Mouse (Mus musculus) thymus, postnatal 0 days (tissue): ENCODE measurements around the gene Trpm5. TPM values are rescaled to one million over a fixed set of nuclear protein-coding genes. Genes with fewer than 3 reads are reported as not detected.
A peak's percentile ranks its signal among the peaks of the same experiment; 100 is the strongest.

Experiments
- DNase-seq: peaks from one replicate; pipeline ENCODE4 v3.0.0-alpha.2; 2015; ENCODE audit warnings: low spot score
- polyA plus RNA-seq: library from polyadenylated mRNA; unstranded; fragments of >200 nt; fragmentation: Nextera tagmentation; extraction: Ambion mirVana; gene quantifications from 2 replicates; pipeline ENCODE4 v1.2.1, GENCODE M21; 2015

Trpm5 gene
- 0.98 and 1.5 TPM in 2 replicates for polyA plus RNA-seq

DNA sequence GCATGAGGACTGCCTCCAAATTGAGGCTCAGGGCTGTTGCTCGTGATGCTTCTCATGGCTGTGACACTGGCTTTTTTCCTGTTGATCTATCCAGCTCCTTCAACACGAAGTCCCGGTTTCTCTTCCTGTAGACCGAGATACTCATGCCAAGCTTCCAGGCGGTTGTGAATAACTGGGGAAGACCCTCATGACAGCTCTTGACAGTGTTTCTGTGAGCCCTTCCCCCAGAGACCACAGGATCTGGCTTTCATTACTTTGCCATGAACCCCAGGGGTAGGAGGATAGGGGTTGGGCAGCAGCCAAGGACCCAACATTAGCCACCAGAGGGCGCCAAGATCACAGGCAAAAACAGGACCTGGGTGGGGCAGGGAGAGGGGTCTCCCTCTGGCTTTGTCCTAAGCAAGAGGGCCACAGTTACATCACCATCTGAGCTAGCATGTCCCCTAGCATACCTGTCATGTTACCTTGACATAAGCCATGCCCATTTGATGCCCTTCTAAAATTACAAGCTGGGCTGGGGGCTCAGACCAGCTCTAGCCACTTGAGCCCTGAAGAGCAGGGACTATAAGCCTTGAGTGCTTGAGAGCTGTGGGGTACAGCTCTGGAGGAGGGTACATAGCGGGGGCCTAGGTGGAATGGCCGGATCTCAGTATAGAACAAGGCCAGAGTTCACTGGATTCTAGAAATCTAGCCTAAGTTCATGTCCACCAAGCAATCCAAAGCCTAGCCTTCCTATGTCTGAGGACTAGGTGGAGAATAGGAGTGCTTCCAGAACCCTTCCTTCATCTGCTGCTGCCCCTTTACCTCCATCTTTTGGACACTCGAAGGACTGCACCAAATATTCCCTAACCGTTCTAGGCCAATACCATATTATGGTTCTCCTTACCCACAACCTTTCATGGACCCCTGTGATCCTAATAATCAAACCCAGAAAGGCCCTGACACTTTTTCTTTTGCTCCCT lies at the start of gene Trpm5:
Gene Trpm5 (minus strand): TSS at position 51 of the 962 bp plus-strand sequence.
- peak; percentile 60 for DNase-seq

DNA sequence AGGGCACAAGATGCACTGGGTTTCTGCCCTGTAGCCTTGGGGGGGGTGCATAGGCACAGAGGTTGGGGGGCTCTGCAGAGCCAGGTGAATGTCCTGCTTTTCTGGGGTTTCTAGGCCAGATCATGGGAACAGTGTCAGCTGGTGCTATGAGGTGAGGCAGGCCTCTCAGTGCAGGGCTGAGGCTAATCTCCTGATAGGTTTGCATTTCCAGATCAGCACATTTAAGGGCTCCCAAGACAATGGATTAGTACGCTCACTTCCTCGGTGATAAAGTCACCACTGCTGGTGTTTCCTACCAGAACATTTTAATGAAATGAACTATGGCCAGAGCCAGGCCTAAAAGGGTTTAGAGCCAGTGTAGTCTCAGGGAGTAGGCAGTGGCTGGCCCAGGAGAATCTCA lies 48.2 kb upstream of the Trpm5 start:
- no peak for DNase-seq

DNA sequence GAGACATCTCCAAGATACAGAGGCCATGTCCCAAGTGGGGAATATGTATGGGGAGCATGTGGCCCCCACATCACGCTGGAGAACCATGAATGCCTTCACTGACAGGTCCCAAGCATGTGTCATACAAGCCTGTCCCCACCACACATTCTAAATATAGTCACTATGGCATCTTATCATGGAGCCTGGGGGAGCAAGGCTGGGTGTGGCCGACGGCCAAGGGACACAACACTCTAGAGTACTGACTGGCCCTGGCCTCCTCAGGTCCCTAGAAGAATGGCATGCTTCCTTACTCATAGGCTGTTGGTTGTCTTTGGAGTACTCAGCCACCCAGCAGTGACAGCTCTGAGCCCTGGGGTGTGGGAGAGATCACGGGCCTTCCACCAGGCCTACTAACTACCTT lies 45.5 kb upstream of the Trpm5 start:
- no peak for DNase-seq

DNA sequence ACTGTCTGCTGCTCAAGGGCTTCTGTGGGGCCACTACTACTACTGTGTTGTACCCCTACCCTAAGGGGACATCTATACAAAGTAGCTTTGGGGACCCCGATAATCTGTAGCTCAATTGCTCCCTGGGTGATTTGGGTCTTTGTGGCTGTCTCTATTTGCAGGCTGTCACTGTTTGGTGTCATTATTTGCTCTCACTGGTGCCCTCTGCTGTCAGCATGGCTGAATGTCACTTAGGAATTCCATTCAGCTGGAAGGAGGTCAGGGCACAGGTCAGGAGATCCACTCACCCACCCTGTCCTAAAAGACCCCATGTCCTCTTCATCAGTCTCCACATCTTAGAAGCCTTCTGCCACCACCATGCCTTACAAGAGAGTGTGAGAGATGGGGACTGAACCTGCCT lies 44.3 kb upstream of the Trpm5 start:
- peak; percentile 43 for DNase-seq

DNA sequence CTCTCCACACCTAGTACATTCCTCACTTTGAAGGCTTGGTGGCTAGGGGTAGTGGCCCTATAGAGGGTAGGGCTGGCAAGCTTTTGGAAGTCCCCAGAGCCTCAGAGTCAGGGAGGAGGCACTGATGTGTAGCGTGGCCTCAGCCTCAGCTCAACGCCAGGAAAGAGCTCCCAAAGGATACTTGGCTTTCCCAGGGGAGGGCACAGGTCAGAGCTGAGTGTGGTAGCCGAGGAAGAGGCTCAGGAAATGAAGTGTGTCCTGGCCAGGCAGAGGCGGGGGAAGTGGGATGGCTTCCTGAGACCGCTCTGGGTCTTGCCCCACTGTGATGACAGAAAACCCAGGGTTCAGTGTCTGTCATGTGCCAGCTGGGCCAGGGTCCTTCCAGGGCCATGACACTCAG lies 42.1 kb upstream of the Trpm5 start:
- DNase-seq: no peak

DNA sequence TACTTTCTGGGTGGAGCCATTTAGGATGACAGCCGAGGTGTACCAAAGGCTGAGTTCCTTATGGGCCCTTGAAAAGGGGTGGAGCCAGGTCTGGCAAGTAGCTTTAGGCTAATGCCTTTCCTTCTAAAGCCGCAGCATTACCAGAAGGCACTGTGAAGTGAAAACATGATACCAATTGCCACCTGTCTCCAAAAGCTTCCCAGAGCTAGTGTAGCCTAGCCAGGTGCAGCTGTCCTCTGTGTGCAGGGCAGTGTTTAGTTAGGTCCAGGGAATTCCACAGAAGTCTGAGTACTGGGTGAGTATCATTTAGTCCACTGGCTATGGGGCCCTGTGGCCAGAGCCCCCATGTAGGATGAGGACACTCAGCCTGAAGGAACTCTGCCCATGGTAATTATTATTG lies 41.7 kb upstream of the Trpm5 start:
- no peak for DNase-seq

DNA sequence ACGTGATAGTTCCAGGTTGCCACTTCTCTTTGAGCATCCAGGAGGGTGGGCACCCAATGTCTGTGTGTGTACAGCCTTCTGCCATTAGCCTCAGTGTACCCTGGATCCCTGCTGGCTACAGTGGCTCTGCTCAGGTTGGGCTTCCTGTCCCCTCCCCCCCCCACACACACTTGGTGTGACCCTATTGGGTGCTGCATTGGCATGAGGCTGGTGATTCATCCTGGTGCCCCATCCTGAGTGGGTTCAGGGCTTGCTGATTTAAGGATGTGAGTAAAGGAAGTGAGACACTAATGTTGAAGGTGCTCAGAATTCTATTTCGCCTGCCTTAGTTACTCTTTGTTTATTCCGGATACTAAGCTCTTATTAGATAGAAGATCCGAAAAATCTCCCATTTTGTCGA lies 38.4 kb upstream of the Trpm5 start:
- no peak for DNase-seq

DNA sequence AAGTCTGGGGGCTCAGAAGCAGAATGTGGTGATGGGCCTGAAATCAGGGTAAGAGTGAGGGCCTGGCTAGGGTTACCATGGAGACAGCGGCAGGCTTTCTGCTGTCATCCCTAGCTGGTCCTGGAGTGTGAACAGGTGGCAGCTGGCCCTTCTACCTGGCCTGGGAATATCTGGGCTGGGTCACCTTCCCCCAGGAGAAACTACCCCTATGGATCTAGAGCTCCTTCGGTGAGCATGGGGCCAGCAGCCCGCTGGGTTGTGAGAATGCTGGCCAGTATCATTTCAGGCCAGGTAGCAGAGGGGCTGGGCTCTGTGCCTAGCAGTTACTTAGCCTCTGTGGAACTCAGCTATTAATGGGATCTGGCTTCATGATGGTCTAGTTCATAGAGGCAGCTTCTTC lies 30.5 kb upstream of the Trpm5 start:
- DNase-seq: no peak

DNA sequence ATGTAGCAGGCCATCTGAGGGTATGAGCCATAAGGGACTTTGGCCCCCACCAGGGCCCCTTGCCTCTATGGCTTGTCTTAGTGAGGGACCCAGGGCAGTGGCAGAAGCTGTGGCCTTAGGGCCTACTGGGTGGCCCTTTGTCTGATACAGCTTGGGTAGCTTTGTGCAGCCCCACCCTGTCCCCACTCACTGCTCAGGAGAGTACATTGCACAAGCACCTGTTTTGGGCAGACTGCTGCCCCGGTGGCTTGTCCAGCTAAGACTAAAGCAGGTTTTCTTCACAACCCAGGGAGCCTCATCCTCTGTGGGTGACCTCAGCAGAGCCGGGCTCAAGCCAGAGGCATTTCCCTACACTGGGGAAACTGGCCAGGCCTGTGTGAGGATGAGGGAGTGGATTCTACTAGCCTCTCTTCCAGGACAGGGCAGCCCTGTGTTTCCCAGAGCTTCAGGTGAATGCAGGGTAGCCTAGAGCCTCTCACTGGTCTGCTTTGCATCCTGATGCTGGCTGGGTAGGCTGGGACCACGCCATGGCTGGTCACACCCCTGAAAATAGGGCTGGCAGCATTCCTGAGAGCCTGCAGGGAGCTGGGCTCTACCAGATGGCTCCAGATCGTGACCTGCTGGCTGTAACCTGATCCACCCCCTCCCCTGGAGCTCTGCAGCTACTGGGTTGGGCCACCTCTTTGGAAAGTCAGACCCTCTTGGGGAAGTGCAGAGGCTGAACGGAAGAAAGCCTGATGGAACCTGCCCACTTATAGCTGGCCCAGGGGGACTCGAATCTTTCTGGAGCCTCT lies 29.6 kb upstream of the Trpm5 start:
- DNase-seq: no peak

DNA sequence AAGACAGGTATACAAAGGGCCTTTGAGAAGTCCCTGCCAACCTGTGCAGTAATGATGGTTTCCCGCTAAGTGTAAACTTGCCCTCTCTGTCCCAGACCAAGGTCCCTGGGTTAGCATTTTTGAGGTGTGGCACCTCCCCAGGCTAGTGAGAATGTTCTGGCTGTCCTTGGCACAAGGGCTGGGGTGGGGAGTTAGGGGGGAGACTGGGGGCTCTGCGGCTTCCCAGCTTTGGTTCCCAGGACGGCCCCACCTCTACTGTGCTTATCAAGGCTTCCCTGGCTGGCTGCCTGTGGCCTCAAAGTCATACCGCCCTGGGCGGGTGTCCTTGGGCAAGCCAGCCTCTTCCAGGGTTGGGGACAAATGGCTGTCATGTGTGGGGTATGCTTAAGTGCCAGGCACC lies 27.7 kb upstream of the Trpm5 start:
- DNase-seq: no peak

DNA sequence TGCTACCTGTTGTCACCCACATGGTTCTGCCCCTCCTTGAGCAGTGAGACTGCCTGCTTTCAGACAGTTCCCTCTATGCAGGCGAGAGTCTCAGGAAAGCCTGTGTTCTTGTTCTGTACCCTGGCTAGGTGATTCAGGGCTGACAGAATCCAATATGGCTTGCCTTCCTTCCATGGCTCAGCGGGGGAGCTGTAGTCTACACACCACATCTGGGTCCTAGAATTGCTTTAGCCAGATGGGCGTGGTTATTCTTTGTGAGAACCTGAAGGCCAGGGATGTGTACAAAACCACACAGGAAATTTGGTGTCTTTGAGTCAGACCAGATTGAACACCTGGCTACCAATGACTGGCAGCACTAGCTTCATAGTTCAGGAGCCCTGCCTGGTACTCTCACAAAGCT lies 25.4 kb upstream of the Trpm5 start:
- DNase-seq: peak; percentile 39

DNA sequence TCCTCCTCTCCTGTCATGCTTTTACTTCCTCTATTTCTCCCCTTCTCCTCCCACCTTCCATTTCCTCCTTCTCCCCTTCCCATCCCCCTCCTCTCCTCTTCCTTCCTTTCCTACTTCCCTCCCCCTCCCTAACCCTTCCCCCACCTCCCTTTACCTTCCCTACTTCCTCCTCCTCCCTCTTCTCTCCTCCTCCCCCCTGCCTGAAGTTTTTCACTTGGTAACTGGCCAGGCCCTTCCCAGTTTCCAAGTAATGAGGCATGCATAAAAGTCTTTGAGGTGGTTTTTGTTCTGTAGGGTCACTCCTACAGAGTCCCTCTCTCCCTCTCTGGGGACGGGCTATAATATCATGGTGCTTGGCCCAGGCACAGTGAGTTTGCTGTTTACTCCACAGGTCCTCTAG lies 25.0 kb upstream of the Trpm5 start:
- DNase-seq: no peak

DNA sequence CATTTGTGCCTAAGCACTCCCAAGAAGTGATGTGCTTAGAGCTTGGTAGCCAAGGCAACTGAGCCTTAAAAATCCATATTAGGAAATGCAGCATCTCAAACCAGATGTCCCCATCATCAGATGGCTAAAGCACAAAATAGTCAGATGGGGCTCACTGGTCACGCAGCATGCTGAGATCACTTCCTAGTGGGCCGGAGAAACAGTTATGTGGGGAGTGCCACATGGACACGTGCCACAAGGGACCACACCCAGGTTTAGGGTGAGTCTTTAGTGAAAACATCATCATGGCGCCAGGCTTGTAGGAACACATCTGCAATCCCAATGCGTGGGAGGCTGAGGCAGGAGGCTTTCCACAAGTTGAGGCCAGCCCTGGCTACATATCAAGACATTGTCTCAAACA lies 22.1 kb upstream of the Trpm5 start:
- DNase-seq: no peak

DNA sequence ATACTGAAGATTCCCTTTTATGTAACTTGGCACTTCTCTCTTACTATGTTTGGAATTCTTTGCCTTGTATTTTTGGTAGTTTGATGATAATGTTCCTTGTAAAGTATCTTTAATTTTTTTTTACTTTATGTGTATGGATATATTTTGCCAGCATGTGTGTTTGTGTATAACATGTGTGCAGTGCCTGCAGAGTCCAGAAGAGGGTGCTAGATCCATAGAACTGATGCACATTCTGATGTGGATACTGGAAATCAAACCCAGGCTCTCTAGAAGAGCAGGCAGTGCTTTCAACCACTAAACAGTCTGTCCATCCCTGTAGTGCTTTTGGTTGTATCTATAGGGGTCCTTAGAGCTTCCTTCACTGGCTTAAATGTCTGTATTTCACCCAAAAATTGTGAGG lies 20.3 kb upstream of the Trpm5 start:
- DNase-seq: no peak

DNA sequence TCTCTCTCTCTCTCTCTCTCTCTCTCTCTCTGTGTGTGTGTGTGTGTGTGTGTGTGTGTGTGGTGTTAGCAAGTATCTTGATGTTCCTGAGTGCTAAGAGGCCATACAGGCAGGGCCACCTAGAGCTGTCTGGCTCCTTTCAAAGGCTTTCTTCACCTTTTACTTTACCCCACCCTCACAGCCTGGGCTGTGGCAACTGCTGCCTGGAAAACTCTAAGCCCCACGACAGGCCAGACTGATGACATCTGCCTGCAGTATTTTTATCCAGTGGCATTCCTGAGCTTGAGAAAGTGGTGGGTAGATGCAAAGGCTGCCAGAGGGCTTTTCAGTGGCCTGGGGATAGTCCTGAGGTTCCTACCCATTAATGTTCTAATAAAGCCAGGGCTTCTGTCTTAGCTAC lies 18.0 kb upstream of the Trpm5 start:
- DNase-seq: no peak

DNA sequence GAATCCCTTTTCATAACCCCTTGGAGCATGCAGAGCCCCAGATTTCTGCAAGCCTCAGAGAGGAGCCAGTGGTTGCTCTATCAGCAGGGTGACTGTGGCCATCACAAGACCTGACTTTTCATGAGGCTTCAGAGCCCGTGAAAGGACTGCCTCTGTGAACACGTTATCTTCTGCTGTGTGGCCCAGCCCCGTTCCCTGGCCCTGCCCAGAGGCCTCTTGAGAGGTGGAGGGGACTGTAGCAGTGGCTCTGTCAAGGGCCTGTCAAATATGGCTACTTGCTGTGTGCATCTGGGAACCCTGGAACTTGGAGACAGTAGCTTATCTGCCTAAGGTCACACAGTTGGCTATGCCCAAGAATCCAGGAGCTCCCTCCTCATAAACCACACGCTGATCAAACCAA lies 17.3 kb upstream of the Trpm5 start:
- no peak for DNase-seq

DNA sequence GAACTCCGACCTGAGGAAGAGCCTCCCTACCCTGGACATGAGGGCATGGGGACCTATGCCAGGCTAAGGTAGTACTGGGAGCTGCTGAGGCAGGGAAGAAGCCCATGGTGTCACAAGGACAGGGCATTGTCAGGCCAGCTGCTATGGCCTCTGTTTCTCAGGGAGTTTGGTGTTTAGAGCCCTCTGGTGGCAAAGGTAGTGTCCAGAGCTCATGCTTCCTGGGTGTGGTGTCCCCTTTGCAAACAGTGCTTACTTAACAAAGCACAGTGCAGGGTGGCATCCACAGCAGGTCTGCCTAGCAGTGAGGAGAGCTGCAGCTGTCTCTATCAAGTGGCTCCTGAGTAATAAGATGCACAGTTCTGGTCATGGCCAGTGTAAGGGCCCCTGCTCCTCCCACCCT lies 16.4 kb upstream of the Trpm5 start:
- DNase-seq: no peak

DNA sequence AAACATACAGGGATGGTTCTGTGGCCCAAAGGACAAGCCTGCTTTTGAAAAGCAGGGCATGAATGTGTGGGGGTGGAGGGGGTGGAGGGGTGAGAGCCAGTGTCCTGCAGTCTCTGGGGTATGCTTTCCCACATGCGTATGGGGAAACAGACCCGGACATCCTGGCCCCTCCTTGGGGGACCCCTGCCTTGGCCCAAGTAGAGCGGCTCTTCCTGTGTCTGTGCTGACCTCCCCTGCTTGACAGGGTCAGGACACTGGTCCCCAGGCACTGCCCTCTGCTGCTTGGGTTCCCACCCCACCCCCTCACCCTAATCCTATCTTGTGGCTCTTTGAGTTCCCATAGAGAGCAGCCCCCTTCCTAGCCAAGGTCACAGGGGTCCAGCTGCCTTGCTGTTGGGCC lies 15.3 kb upstream of the Trpm5 start:
- no peak for DNase-seq

DNA sequence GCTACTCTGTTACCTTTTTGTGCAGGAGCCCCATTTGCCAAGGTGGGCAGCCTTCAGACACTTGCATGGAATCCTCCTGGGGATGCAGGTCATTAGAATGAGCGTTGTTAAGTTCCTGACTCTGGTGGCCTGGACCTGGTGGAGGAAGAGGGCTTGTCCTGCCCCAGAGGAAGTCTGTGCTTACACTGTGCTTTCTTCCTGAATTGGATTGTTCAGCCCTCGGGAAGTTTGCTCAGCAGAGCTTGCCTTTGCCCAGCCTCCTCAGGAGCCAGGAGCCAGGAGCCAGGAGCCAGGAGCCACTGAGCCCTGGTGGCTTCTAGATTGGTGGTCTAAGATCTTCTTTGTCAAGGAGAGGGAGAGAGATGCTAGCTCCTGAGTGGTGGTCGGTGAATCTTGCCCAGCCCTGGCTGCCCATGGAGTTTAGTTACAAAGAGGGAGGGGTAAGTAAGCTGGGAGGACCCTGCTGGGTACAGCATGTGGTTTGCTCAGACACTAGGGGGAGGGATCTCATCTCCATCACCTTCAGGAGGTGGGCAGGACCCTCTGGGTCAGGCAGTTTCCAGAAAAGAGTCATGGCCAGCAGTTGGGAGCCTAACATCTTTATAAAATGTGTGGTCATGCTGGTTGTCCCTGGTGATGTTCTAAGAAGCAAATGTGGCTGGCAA lies 14.7 kb upstream of the Trpm5 start:
- DNase-seq: no peak

DNA sequence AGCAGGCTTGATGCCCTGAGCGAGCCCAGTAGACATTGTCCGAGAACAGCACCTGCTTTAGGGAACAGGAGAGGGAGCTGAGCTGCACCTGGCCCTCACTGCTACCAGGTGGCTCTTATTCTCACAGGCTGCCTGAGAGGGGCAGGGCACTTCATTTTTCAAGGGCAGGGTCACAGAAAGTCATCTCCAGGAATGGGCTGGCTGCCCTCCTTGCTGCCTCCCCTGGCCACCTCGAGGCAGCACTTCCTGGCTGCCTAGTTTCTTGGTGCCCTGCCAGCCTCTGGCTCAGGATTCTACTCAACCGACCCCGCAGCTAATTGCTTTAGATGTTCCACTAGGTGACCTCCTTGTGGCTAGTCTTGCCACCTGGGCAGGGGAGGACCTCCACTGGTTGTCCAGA lies 13.8 kb upstream of the Trpm5 start:
- no peak for DNase-seq

DNA sequence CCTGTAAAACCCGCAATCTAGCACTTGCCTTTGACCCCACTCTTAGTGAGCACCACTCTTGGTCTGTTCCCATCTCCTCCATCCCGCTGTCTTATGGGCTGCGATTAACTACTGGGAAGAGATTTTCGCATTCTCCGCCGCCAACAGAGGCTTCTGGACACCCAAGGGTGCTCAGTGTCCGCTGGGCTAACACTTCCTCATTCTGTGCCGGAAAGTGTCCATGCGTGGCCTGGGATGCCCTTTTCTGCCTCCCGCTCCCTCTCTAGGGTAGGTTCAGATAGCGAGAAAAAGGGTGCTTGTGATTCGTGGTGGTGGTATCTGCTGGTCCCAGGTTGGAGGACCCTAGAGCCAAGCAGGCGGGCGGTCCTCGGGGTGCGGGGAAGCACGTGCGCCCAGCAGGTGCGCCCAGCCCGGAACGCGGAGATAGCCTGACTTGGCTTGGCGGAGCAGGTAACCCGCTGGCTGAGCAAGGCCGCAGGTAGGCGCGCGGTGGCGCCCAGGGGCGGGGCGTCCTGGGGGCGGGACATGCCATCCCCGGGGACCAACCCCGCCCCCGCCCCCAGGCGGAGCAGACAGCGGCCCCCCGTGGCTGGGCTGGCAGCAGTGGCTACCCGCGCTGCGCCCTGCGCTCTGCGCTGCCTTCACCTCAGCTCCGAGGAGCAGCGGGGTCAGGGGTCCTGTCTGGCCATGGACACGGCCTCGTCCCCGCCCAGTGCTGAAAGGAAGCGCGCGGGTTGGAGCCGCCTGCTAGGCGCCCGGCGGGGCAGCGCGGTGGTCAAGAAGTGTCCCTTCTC lies 12.4 kb upstream of the Trpm5 start:
- peak; percentile 51 for DNase-seq
